Mouse (Mus musculus) CH12.LX (cell line): Measurements from ENCODE around the gene Gripap1. TPM values are rescaled to one million over a fixed set of nuclear protein-coding genes. Genes with fewer than 3 reads are reported as not detected.
A peak's percentile ranks its signal among the peaks of the same experiment; 100 is the strongest.

Experiments
- DNase-seq: peaks from one replicate; pipeline ENCODE4 v3.0.0-alpha.2; 2013; ENCODE audit errors: extremely low read depth
- H3K27ac ChIP-seq: 2 replicates; pipeline ENCODE4 v1.5.1; 2012; ENCODE audit warnings: low read depth, mild to moderate bottlenecking, control low read depth, moderate library complexity; ENCODE audit not compliant: insufficient read depth
- H3K27me3 ChIP-seq: replicated peaks from 2 replicates; pipeline ENCODE3; 2012; ENCODE audit warnings: inconsistent platforms
- H3K36me3 ChIP-seq, 2 experiments: replicated peaks in 1 of 2; 2 replicates each; pipeline versions ENCODE3 to v1.6.1; 2012; ENCODE audit warnings: inconsistent platforms in 1 of 2, low read length in 1 of 2, mild to moderate bottlenecking in 1 of 2, mixed read lengths in 1 of 2, moderate library complexity in 1 of 2; ENCODE audit not compliant: control insufficient read depth in 1 of 2, insufficient read depth in 1 of 2
- H3K4me1 ChIP-seq, 2 experiments: 2 replicates each; pipeline ENCODE4 v1.6.1; 2012; ENCODE audit warnings: inconsistent platforms in 1 of 2, moderate library complexity in 1 of 2; ENCODE audit not compliant: insufficient read depth in 2 of 2, control insufficient read depth in 1 of 2
- H3K4me2 ChIP-seq: 2 replicates; pipeline ENCODE4 v1.6.1; 2012; ENCODE audit warnings: low read depth, mild to moderate bottlenecking, control low read depth; ENCODE audit not compliant: poor library complexity, insufficient read depth, severe bottlenecking
- H3K4me3 ChIP-seq, 3 experiments: fragments of 150-350 bp in 1 of 3; sonication (generic) in 1 of 3; replicated peaks in 1 of 3; 2 replicates each; pipeline versions ENCODE3 to v1.5.1; 2011 to 2012; ENCODE audit warnings: low read depth in 2 of 3, low read length in 2 of 3, mild to moderate bottlenecking in 2 of 3, moderate library complexity in 2 of 3, control low read depth in 1 of 3, improper control_type of control experiment in 1 of 3, inconsistent platforms in 1 of 3, mixed read lengths in 1 of 3; ENCODE audit not compliant: poor library complexity in 1 of 3
- H3K79me2 ChIP-seq: replicated peaks from 2 replicates; pipeline ENCODE4 v1.6.1; 2012; ENCODE audit warnings: mild to moderate bottlenecking, moderate library complexity; ENCODE audit not compliant: control insufficient read depth, poor library complexity, insufficient read depth, severe bottlenecking; ENCODE audit errors: extremely low read depth
- H3K9ac ChIP-seq: 2 replicates; pipeline ENCODE4 v1.6.1; 2012; ENCODE audit warnings: low read depth, mild to moderate bottlenecking, control low read depth, moderate library complexity; ENCODE audit not compliant: insufficient read depth
- H3K9me3 ChIP-seq: replicated peaks from 2 replicates; pipeline ENCODE3; 2012; ENCODE audit warnings: low read length, inconsistent platforms, mixed read lengths
- BHLHE40 ChIP-seq: IDR thresholded peaks from 2 replicates; pipeline ENCODE4 v1.6.1; 2011; ENCODE audit warnings: mild to moderate bottlenecking, low read depth, low read length, improper control_type of control experiment
- CHD1 ChIP-seq: IDR thresholded peaks from 2 replicates; pipeline ENCODE4 v1.6.1; 2012; ENCODE audit warnings: low read depth, low read length, improper control_type of control experiment, inconsistent platforms
- CHD2 ChIP-seq: IDR thresholded peaks from 2 replicates; pipeline ENCODE4 v1.6.1; 2011; ENCODE audit warnings: low read length, improper control_type of control experiment
- CTCF ChIP-seq, 2 experiments: IDR thresholded peaks in 1 of 2; conservative IDR thresholded peaks in 1 of 2; 2 replicates each; pipeline ENCODE4 v1.5.1; 2011 to 2012; ENCODE audit warnings: low read depth in 2 of 2, low read length in 2 of 2, improper control_type of control experiment in 1 of 2, inconsistent platforms in 1 of 2, mild to moderate bottlenecking in 1 of 2, moderate library complexity in 1 of 2
- E2F4 ChIP-seq: IDR thresholded peaks from 2 replicates; pipeline ENCODE4 v1.6.1; 2011; ENCODE audit warnings: low read depth, low read length, improper control_type of control experiment; ENCODE audit not compliant: insufficient replicate concordance
- ELF1 ChIP-seq: IDR thresholded peaks from 2 replicates; pipeline ENCODE4 v1.6.1; 2014; ENCODE audit warnings: low read depth, mild to moderate bottlenecking, inconsistent platforms, low read length, improper control_type of control experiment
- EP300 ChIP-seq: IDR thresholded peaks from 2 replicates; pipeline ENCODE4 v1.6.1; 2011; ENCODE audit warnings: low read length, improper control_type of control experiment
- ETS1 ChIP-seq: conservative IDR thresholded peaks from 2 replicates; pipeline ENCODE4 v1.6.1; 2012; ENCODE audit warnings: low read depth, mild to moderate bottlenecking, inconsistent platforms, low read length, improper control_type of control experiment, moderate library complexity
- GABPA ChIP-seq: IDR thresholded peaks from 2 replicates; pipeline ENCODE4 v1.6.1; 2012; ENCODE audit warnings: low read depth, low read length, improper control_type of control experiment, inconsistent platforms; ENCODE audit not compliant: insufficient replicate concordance
- HCFC1 ChIP-seq: IDR thresholded peaks from 2 replicates; pipeline ENCODE4 v1.6.1; 2012; ENCODE audit warnings: low read depth, mild to moderate bottlenecking, inconsistent platforms, low read length, improper control_type of control experiment
- IRF4 ChIP-seq: IDR thresholded peaks from 2 replicates; pipeline ENCODE4 v1.6.1; 2014; ENCODE audit warnings: low read depth, mild to moderate bottlenecking, inconsistent platforms, low read length, improper control_type of control experiment
- JUN ChIP-seq: IDR thresholded peaks from 2 replicates; pipeline ENCODE4 v1.6.1; 2011; ENCODE audit warnings: low read depth, mild to moderate bottlenecking, low read length, improper control_type of control experiment, moderate library complexity; ENCODE audit not compliant: insufficient read depth
- JUND ChIP-seq: conservative IDR thresholded peaks from 2 replicates; pipeline ENCODE4 v1.6.1; 2011; ENCODE audit warnings: low read depth, low read length, improper control_type of control experiment
- KAT2A ChIP-seq: IDR thresholded peaks from 2 replicates; pipeline ENCODE4 v1.6.1; 2012; ENCODE audit warnings: low read length, improper control_type of control experiment, inconsistent platforms; ENCODE audit not compliant: insufficient replicate concordance
- MAFK ChIP-seq: IDR thresholded peaks from 2 replicates; pipeline ENCODE4 v1.6.1; 2011; ENCODE audit warnings: low read length, improper control_type of control experiment; ENCODE audit not compliant: insufficient replicate concordance
- MAX ChIP-seq: IDR thresholded peaks from 2 replicates; pipeline ENCODE4 v1.6.1; 2011; ENCODE audit warnings: low read length, improper control_type of control experiment
- MAZ ChIP-seq: IDR thresholded peaks from 2 replicates; pipeline ENCODE4 v1.6.1; 2012; ENCODE audit warnings: low read depth, mild to moderate bottlenecking, inconsistent platforms, low read length, improper control_type of control experiment, moderate library complexity
- MEF2A ChIP-seq: IDR thresholded peaks from 2 replicates; pipeline ENCODE4 v1.6.1; 2014; ENCODE audit warnings: low read depth, mild to moderate bottlenecking, inconsistent platforms, low read length, improper control_type of control experiment, borderline replicate concordance
- MXI1 ChIP-seq: IDR thresholded peaks from 2 replicates; pipeline ENCODE4 v1.6.1; 2011; ENCODE audit warnings: mild to moderate bottlenecking, low read depth, low read length, improper control_type of control experiment
- MYC ChIP-seq: IDR thresholded peaks from 2 replicates; pipeline ENCODE4 v1.6.1; 2011; ENCODE audit warnings: low read depth, mild to moderate bottlenecking, improper control_type of control experiment, low read length
- NELFE ChIP-seq: IDR thresholded peaks from 2 replicates; pipeline ENCODE4 v1.6.1; 2011; ENCODE audit warnings: low read depth, low read length, improper control_type of control experiment
- NRF1 ChIP-seq: IDR thresholded peaks from 2 replicates; pipeline ENCODE4 v1.6.1; 2014; ENCODE audit warnings: low read depth, mild to moderate bottlenecking, inconsistent platforms, low read length, improper control_type of control experiment, moderate library complexity
- PAX5 ChIP-seq: IDR thresholded peaks from 2 replicates; pipeline ENCODE4 v1.6.1; 2012; ENCODE audit warnings: low read length, inconsistent platforms, mixed read lengths
- POLR2A ChIP-seq: IDR thresholded peaks from 2 replicates; pipeline ENCODE4 v1.6.1; 2011; ENCODE audit warnings: low read depth, mild to moderate bottlenecking, improper control_type of control experiment, low read length
- POLR2AphosphoS2 ChIP-seq: IDR thresholded peaks from 2 replicates; pipeline ENCODE4 v1.6.1; 2011; ENCODE audit warnings: low read depth, low read length, improper control_type of control experiment
- RAD21 ChIP-seq: IDR thresholded peaks from 2 replicates; pipeline ENCODE4 v1.6.1; 2011; ENCODE audit warnings: low read depth, mild to moderate bottlenecking, low read length, improper control_type of control experiment, moderate library complexity
- RCOR1 ChIP-seq: conservative IDR thresholded peaks from 2 replicates; pipeline ENCODE4 v1.6.1; 2012; ENCODE audit warnings: low read depth, mild to moderate bottlenecking, inconsistent platforms, low read length, improper control_type of control experiment
- SIN3A ChIP-seq: IDR thresholded peaks from 2 replicates; pipeline ENCODE4 v1.6.1; 2012; ENCODE audit warnings: low read length, improper control_type of control experiment, inconsistent platforms
- SMC3 ChIP-seq: IDR thresholded peaks from 2 replicates; pipeline ENCODE4 v1.6.1; 2011; ENCODE audit warnings: low read depth, low read length, improper control_type of control experiment
- TBP ChIP-seq: conservative IDR thresholded peaks from 2 replicates; pipeline ENCODE4 v1.6.1; 2011; ENCODE audit warnings: low read depth, low read length, improper control_type of control experiment
- TCF12 ChIP-seq: IDR thresholded peaks from 2 replicates; pipeline ENCODE4 v1.6.1; 2014; ENCODE audit warnings: low read depth, mild to moderate bottlenecking, inconsistent platforms, low read length, improper control_type of control experiment
- UBTF ChIP-seq: IDR thresholded peaks from 2 replicates; pipeline ENCODE4 v1.6.1; 2012; ENCODE audit warnings: low read depth, mild to moderate bottlenecking, inconsistent platforms, low read length, improper control_type of control experiment, moderate library complexity
- USF1 ChIP-seq: IDR thresholded peaks from 2 replicates; pipeline ENCODE4 v1.6.1; 2014; ENCODE audit warnings: low read depth, mild to moderate bottlenecking, inconsistent platforms, low read length, improper control_type of control experiment
- USF2 ChIP-seq: conservative IDR thresholded peaks from 2 replicates; pipeline ENCODE4 v1.6.1; 2011; ENCODE audit warnings: low read depth, low read length, improper control_type of control experiment
- ZC3H11A ChIP-seq: IDR thresholded peaks from 2 replicates; pipeline ENCODE4 v1.6.1; 2012; ENCODE audit warnings: low read depth, mild to moderate bottlenecking, inconsistent platforms, low read length, improper control_type of control experiment
- ZKSCAN1 ChIP-seq: IDR thresholded peaks from 2 replicates; pipeline ENCODE4 v1.6.1; 2012; ENCODE audit warnings: low read depth, inconsistent platforms, low read length, improper control_type of control experiment, borderline replicate concordance
- ZMIZ1 ChIP-seq: IDR thresholded peaks from 2 replicates; pipeline ENCODE4 v1.6.1; 2012; ENCODE audit warnings: low read depth, mild to moderate bottlenecking, inconsistent platforms, low read length, improper control_type of control experiment
- ZNF384 ChIP-seq: IDR thresholded peaks from 2 replicates; pipeline ENCODE4 v1.6.1; 2012; ENCODE audit warnings: low read depth, low read length, improper control_type of control experiment, inconsistent platforms
- dilution Hi-C: fragments of 300-500 bp; cut with MboI; formaldehyde crosslinking; loops from 2 replicates; pipeline ENCODE4 v1.14.3; 2020; ENCODE audit warnings: low sequenced_read_pairs; ENCODE audit not compliant: extremely low pct_unique_long_range_greater_than_20kb, extremely low pct_ligation_motif_present
- in situ Hi-C: fragments of 300-500 bp; cut with MboI; formaldehyde crosslinking; loops from 3 replicates; pipeline ENCODE4 v1.14.3; 2019; ENCODE audit warnings: low sequenced_read_pairs, low pct_ligation_motif_present, low pct_unique_long_range_greater_than_20kb, mixed read lengths
- polyA plus RNA-seq: library from polyadenylated mRNA; unstranded; fragments of >175 nt; gene quantifications from 2 replicates; pipeline ENCODE4 v1.2.1, GENCODE M21; 2012; ENCODE audit warnings: low read depth; ENCODE audit not compliant: insufficient read length
- total RNA-seq, 2 experiments: library from RNA; depleted of rRNA; stranded (reverse); fragments of 300-350 nt in 1 of 2; fragments of >200 nt in 1 of 2; gene quantifications; 2 replicates each; pipeline ENCODE4 v1.2.3; 2012 to 2014

The Gripap1 gene
- total and polyA plus RNA-seq, 3 experiments = 15.7 to 49.4 (median 25.5) TPM

GRCm38 (mm10) chrX:7868506-7868905, 78.9 kb downstream of the Gripap1 start:
- in situ Hi-C loops = no loop called here
- Histone ChIP-seq H3K4me2 (peak overlapping the region; percentile 78; the same call in 1 of the 2 replicates), H3K36me3 (peaks cover 27 to 34% of the 10 kb centered on the region in 2 experiments), H3K4me3 (peak overlapping the region in 2 of 3 experiments; percentile 35 to 43), H3K9me3 (no peaks in the 10 kb centered on the region), H3K79me2 (peaks cover 17% of the 10 kb centered on the region), H3K27ac (peak overlapping the region; percentile 98), H3K9ac (peak overlapping the region; percentile 60; the same call in 1 of the 2 replicates), H3K27me3 (no peaks in the 10 kb centered on the region), H3K4me1 (peaks cover 6 to 48% of the 10 kb centered on the region in 2 experiments; a peak in 3 of 4 replicates)
- dilution Hi-C loops = no loop called here
- no peak for DNase-seq
- TF ChIP-seq JUND = no peak
- no peak for TF ChIP-seq USF1
- no peak for TF ChIP-seq MAX
- no peak for TF ChIP-seq RAD21
- TF ChIP-seq ZMIZ1 = no peak
- TF ChIP-seq BHLHE40 = peak; percentile 26; the same call in 1 of the 2 replicates
- no peak for TF ChIP-seq USF2
- TF ChIP-seq NRF1 = no peak
- TF ChIP-seq ZNF384 = no peak
- peak; percentile 83 for TF ChIP-seq CHD2
- no peak; the same call in 1 of the 2 replicates for TF ChIP-seq CHD1
- TF ChIP-seq ELF1 = no peak
- no peak for TF ChIP-seq CTCF (conservative IDR thresholded peaks at IDR 0.05 in 1 of 2, IDR thresholded peaks at IDR 0.05 in 1 of 2; ENCODE audit: low read depth in 2 of 2, low read length in 2 of 2)
- no peak for TF ChIP-seq HCFC1
- peak; percentile 87 for TF ChIP-seq IRF4
- 0 out of 2 replicates have a peak, but pooled peaks have one; percentile 17 for TF ChIP-seq SIN3A
- peak; percentile 64; the same call in 1 of the 2 replicates for TF ChIP-seq RCOR1
- TF ChIP-seq KAT2A = no peak
- no peak for TF ChIP-seq MXI1
- TF ChIP-seq POLR2A = no peak
- TF ChIP-seq MEF2A = 0 out of 2 replicates have a peak, but pooled peaks have one; percentile 18
- no peak for TF ChIP-seq ZC3H11A
- TF ChIP-seq E2F4 = no peak
- TF ChIP-seq TCF12 = peak; percentile 39; the same call in 1 of the 2 replicates
- TF ChIP-seq ETS1 = peak; percentile 42; the same call in 1 of the 2 replicates
- no peak for TF ChIP-seq GABPA
- TF ChIP-seq MAZ = 0 out of 2 replicates have a peak, but pooled peaks have one; percentile 65
- no peak for TF ChIP-seq NELFE
- TF ChIP-seq UBTF = no peak
- no peak for TF ChIP-seq SMC3
- no peak for TF ChIP-seq MYC
- TF ChIP-seq JUN = no peak
- TF ChIP-seq EP300 = peak; percentile 41; the same call in 1 of the 2 replicates
- no peak for TF ChIP-seq PAX5
- TF ChIP-seq MAFK = no peak
- no peak for TF ChIP-seq POLR2AphosphoS2
- no peak for TF ChIP-seq TBP
- no peak for TF ChIP-seq ZKSCAN1
